Mouse (Mus musculus): ENCODE results near the gene Cbx8. TPM values are rescaled to one million over a fixed set of nuclear protein-coding genes. Genes with fewer than 3 reads are reported as not detected.
A peak's percentile ranks its signal among the peaks of the same experiment; 100 is the strongest.

Gene Cbx8
- polyA plus RNA-seq, 1 experiment from 2014 or later = 12.8 TPM

DNA sequence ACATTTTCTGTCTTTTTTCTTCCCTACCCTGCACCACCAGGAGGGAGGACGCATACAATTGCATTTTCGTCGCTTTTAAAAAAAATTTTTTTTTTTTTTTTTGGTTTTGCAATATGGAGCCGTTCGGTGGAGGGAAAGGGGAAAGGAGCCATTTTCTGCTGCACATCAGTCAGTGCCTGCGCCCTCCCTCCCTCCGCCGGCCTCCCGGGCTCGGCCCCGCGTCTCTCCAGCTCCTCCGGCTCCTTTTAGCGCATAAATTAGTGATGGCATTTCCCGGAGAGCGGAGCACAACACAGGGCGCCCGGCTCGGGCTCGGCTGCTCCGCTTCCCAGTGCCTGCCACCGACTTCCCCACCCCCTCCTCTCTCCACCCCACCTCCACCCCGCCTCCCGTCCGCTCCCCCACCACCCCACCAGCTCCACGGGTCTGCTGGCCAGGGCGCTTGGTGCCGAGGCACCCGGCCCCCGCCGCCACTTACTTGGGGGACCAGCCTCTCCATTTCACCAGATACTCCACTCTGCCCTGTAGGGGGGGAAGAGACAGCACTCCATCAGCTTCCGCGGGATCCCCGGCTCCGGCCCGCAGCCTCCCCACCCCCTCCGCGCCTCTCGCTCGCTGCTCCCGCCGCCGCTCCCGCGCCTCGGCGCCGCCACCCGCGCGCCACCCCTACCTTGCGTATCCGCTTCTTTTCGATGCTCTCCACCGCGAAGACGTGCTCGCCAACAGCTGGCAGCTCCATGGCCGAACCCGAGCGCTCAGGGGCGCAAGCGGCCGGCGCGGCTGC lies 44.7 kb upstream of the Cbx8 start:
- Histone ChIP-seq H3K4me2 (ENCODE audit: low read length) (peak overlapping the region; percentile 85), H3K4me1 (ENCODE audit: control insufficient read depth, insufficient read depth, low read length) (peaks cover 48% of the 10 kb centered on the region), H3K27me3 (replicated peaks; ENCODE audit: control insufficient read depth, insufficient read depth, low read length) (peaks cover 50% of the 10 kb centered on the region), H3K9ac (ENCODE audit: low read length) (peak overlapping the region; percentile 91), H3K9me3 (replicated peaks; ENCODE audit: control insufficient read depth, low read length) (no peaks in the 10 kb centered on the region), H3K27ac (ENCODE audit: low read depth, low read length) (peak overlapping the region; percentile 99), H3K4me3 (ENCODE audit: low read depth, low read length) (peak overlapping the region; percentile 90), H3K36me3 (ENCODE audit: control insufficient read depth, insufficient read depth, low read length) (peaks cover 20% of the 10 kb centered on the region)
- DNase-seq (ENCODE audit: low spot score) (peak; percentile 84), ATAC-seq (peak; percentile 62)
- WGBS = under 1% methylated on average over 55 of the region's 66 CpGs

DNA sequence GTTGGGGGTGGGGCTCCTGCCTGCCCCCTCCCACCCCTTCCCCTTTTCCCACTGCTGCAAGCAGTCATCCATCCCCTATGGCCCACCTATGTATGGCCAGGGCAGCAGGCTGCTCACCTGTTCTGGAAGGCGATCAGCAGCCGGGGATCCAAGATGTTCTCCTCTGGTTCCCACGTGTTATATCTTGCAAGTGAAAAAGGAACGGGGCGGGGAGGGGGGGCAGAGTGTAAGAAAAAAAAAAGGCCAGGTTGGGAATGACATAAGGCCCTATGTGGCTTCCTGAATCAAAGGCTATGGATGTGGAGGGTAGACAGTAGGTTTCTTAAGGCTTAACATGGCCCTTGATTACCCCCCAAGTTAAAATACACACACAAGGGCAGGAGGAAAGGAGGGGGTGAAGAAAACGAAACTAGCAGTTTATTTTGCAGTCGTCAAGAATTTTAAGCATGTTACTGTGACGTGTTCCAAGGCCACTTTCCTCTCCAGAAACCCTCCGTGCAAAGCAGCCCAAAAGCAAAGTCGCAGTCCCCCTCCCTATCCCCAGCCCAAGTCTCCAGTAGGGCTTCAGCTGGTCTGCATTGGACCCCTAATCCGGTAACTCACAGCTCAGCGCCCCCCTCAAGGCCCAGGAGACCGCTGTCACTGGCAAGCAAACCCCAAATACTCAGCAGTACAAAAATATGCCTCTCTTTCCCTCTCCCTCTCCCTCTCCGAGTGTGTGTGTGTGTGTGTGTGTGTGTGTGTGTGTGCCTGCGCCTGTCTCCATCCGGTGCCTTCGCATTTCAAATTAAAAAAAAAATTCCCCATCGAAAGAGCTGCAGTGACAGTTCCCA lies 43.9 kb upstream of the Cbx8 start:
- Histone ChIP-seq H3K4me1 (ENCODE audit: control insufficient read depth, insufficient read depth, low read length) (peaks cover 48% of the 10 kb centered on the region), H3K27me3 (replicated peaks; ENCODE audit: control insufficient read depth, insufficient read depth, low read length) (peaks cover 51% of the 10 kb centered on the region), H3K9me3 (replicated peaks; ENCODE audit: control insufficient read depth, low read length) (no peaks in the 10 kb centered on the region), H3K4me2 (ENCODE audit: low read length) (peak overlapping the region; percentile 85), H3K36me3 (ENCODE audit: control insufficient read depth, insufficient read depth, low read length) (peaks cover 26% of the 10 kb centered on the region), H3K9ac (ENCODE audit: low read length) (peak overlapping the region; percentile 91), H3K27ac (ENCODE audit: low read depth, low read length) (peak overlapping the region; percentile 99), H3K4me3 (ENCODE audit: low read depth, low read length) (peak overlapping the region; percentile 90)
- ATAC-seq = no peak
- peak; percentile 54 for DNase-seq (ENCODE audit: low spot score)
- WGBS = under 1% methylated on average over 17 of the region's 18 CpGs

DNA sequence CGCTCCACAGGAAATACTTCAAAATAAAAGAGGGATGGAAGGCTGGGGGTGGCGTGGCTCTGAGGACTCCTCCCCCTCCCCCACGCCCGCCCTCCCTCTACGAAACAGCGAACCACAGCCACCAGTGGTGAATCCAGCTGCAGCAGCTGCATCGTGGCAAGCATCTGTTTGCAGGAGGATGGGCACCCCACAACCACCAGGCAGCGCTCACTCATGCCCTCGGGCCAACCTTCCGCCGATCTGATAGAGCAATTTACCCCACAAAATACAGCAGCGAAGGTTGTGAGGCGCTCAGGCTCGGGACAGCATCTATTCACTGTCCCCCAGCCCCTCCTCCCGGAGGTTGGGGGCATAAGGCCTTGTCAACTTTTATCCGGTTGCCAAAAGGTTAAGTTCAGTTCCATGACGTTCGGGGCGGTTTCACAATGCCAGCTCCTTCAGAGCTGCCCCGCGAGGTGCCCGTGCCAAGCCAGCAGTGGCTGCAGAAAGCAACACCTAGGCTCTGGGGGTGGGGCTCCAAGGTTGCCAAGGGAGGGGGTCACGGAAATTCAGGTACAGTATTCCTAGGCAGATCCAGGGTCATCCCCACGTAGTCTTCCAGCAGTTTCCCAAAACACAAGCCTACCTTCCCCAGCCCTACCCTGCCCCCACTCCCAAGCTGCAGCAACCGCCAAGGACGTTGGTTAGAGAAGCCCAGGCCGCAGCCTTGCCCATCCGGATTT lies 43.1 kb upstream of the Cbx8 start:
- 3% methylated on average over 28 of the region's 28 CpGs for WGBS
- H3K27ac ChIP-seq (ENCODE audit: low read depth, low read length) = no peak overlapping the region
- H3K4me3 ChIP-seq (ENCODE audit: low read depth, low read length) = peak overlapping the region; percentile 90
- peak; percentile 38 for DNase-seq (ENCODE audit: low spot score)
- peaks cover 30% of the 10 kb centered on the region for H3K36me3 ChIP-seq (ENCODE audit: control insufficient read depth, insufficient read depth, low read length)
- peaks cover 46% of the 10 kb centered on the region for H3K27me3 ChIP-seq (replicated peaks; ENCODE audit: control insufficient read depth, insufficient read depth, low read length)
- peak overlapping the region; percentile 91 for H3K9ac ChIP-seq (ENCODE audit: low read length)
- H3K4me2 ChIP-seq (ENCODE audit: low read length) = peak overlapping the region; percentile 85
- no peak for ATAC-seq
- no peaks in the 10 kb centered on the region for H3K9me3 ChIP-seq (replicated peaks; ENCODE audit: control insufficient read depth, low read length)
- H3K4me1 ChIP-seq (ENCODE audit: control insufficient read depth, insufficient read depth, low read length) = peaks cover 56% of the 10 kb centered on the region

DNA sequence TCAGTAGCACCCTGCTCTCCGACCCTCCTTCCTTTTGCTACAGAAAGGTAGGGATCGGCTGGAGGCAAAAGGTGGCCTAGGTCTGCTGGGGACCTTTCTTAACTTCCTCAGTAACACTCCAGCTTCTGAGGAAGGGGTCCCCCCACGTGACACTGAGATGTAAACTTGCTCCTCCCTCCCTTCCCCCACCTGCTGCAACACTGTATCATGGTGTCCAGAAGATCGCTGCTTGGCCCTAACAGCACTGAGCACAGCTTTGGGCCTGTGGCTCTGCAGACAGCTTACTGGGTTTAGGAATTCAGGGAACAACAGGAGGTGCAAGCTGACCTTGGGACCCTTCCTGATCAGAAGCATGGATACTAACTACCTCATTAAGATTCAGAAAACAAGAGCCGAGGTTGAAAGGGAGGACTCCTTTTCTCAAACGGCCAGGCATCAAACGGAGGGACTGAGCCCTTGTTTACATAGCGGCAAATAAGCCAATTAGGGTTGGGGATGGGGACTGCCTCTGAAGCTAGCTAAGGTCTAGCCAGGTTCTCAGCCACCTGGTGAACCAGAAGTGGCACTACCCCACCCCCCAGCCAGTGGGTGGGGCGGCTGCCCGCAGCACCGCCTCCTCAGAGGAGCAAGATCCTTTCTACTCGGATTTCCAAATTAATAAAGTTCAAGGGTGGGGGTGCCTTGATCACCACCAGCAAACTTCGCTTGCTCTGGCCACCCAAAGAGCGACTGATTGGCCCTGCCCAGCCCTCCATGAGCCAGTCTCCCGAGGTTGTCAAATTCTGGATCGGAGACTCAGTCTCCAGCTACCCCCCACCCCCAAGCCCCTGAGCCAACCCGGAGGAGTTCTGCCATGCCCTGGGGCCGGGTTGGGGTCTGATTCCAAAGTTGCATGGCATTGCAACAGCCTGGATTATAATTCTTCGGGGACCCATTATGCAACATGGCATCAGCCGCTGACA lies 42.1 kb upstream of the Cbx8 start:
- no peak overlapping the region for H3K27ac ChIP-seq (ENCODE audit: low read depth, low read length)
- H3K9ac ChIP-seq (ENCODE audit: low read length) = peak overlapping the region; percentile 45; the same call in 1 of the 2 replicates
- H3K36me3 ChIP-seq (ENCODE audit: control insufficient read depth, insufficient read depth, low read length) = peaks cover 30% of the 10 kb centered on the region
- no peak for ATAC-seq
- H3K4me1 ChIP-seq (ENCODE audit: control insufficient read depth, insufficient read depth, low read length) = peaks cover 66% of the 10 kb centered on the region
- DNase-seq (ENCODE audit: low spot score) = peak; percentile 11
- peak overlapping the region; percentile 85 for H3K4me2 ChIP-seq (ENCODE audit: low read length)
- no peaks in the 10 kb centered on the region for H3K9me3 ChIP-seq (replicated peaks; ENCODE audit: control insufficient read depth, low read length)
- peak overlapping the region; percentile 90 for H3K4me3 ChIP-seq (ENCODE audit: low read depth, low read length)
- WGBS = 9% methylated on average over 20 of the region's 20 CpGs
- peaks cover 37% of the 10 kb centered on the region for H3K27me3 ChIP-seq (replicated peaks; ENCODE audit: control insufficient read depth, insufficient read depth, low read length)

DNA sequence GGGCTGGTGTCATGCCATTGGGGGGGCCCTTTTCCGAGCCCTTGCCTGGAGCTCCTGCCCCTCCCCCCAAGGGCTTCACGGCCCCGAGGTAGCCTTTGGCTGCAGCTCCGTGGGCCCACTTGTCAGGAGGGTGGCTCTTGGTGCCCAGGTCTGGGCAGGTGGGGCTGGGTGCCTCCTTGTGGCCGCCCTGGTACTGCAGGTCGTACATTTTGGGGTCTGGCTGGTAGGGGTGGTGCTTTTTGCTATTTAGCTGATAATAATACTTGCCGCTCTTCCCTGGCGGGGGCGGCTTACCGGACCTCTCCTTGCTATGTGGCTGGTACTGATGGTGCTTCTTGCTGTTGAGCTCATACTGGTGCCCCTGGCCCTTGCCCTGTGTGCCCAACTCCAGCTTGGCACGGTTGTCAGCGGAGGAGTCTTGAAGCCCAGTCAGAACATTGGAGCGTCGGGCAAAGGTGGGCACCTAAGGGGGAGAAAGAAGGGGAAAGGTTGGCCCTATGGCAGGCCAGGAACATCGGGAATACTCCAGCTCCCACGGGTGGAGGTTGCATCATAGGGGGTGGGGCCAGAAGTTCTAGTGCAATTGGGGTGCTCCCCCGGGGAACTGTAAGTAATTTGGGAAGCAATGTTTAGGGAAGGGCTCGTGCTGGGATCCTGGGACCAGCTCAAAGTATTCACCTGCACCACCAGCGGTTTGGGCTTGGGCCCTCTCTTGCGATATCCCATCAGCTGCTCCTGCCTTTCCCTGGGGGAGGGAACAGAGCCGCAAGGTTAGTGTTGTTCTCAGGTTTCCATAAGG lies 41.3 kb upstream of the Cbx8 start:
- H3K4me3 ChIP-seq (ENCODE audit: low read depth, low read length) = 0 out of 2 replicates have a peak overlapping the region, but pooled peaks have one; percentile 3
- peak overlapping the region; percentile 85 for H3K4me2 ChIP-seq (ENCODE audit: low read length)
- DNase-seq (ENCODE audit: low spot score) (peak; percentile 33), ATAC-seq (no peak)
- 18% methylated on average over 21 of the region's 21 CpGs for WGBS
- H3K36me3 ChIP-seq (ENCODE audit: control insufficient read depth, insufficient read depth, low read length) = peaks cover 30% of the 10 kb centered on the region
- H3K4me1 ChIP-seq (ENCODE audit: control insufficient read depth, insufficient read depth, low read length) = peaks cover 70% of the 10 kb centered on the region
- H3K9me3 ChIP-seq (replicated peaks; ENCODE audit: control insufficient read depth, low read length) = no peaks in the 10 kb centered on the region
- H3K27me3 ChIP-seq (replicated peaks; ENCODE audit: control insufficient read depth, insufficient read depth, low read length) = peaks cover 28% of the 10 kb centered on the region
- H3K9ac ChIP-seq (ENCODE audit: low read length) = no peak overlapping the region
- no peak overlapping the region for H3K27ac ChIP-seq (ENCODE audit: low read depth, low read length)

DNA sequence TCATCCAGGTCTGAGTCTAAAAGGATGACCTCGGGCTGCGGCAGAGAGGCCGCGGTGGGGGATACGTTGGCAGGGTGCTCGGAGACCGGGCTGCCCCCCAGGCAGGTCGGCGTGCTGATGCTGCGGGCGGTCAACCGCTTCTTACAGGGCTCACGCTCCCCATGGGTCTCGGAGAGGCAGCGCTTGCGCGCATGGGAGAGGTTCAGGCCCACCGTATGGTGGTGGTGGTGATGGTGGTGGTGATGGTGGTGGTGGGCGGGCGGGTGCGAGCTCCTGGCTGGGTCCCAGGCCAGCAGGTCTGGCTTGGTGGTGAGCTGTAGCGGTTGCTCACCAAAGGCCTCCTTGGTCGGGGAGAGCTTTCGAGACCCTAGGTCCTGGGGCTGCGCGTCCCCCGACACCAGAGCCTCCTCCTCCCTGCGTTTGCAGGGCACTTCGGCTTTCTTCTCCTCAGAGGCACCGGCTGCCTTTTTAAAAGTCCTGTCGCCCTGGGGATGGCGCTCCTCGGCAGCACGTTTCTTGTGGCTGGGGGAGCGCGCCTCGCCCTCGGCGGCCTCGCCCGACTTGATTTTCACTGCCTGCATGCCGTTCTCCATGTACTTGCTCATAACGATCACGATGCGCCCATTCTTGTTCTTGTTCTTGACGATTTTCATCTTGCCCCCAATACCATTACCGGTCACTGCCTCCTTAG lies 40.5 kb upstream of the Cbx8 start:
- Histone ChIP-seq H3K4me1 (ENCODE audit: control insufficient read depth, insufficient read depth, low read length) (peaks cover 65% of the 10 kb centered on the region), H3K4me2 (ENCODE audit: low read length) (peak overlapping the region; percentile 37), H3K27ac (ENCODE audit: low read depth, low read length) (no peak overlapping the region), H3K9me3 (replicated peaks; ENCODE audit: control insufficient read depth, low read length) (no peaks in the 10 kb centered on the region), H3K27me3 (replicated peaks; ENCODE audit: control insufficient read depth, insufficient read depth, low read length) (peaks cover 21% of the 10 kb centered on the region), H3K36me3 (ENCODE audit: control insufficient read depth, insufficient read depth, low read length) (peaks cover 30% of the 10 kb centered on the region), H3K9ac (ENCODE audit: low read length) (peak overlapping the region; percentile 35), H3K4me3 (ENCODE audit: low read depth, low read length) (0 out of 2 replicates have a peak overlapping the region, but pooled peaks have one; percentile 3)
- DNase-seq (ENCODE audit: low spot score) (no peak), ATAC-seq (no peak)
- 31% methylated on average over 43 of the region's 47 CpGs for WGBS

DNA sequence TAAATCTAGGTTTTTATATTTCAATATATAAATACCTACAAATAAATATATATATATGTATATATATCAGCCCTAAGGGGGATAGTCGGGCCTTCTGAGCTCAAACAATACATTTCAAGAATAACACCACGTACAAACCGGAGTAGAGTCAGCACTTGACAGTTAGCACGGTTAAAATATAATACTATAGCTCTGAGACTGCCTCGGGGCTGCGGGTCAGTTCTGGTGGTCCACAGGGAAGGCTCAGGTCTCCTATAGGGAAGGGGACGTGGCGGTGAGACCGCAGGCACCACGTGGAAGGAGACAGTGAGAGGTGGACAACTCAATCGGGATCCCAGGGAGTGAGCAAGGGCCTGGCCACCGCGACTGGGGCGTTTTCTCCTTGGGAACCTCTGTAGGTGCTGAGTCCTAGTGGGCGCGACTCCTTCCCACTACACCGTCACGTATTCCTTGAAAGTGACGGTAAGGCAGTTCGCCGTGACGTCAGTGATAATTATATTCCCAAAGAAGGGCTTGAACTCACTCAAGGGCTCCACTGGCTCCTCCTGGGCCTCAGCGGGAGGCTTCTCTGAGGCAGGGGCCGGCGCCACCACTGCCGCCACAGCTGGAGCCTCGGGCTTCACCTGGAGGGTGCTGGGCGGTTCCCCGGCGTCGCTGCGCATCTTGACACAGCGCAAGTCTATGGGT lies 39.8 kb upstream of the Cbx8 start:
- Histone ChIP-seq H3K27me3 (replicated peaks; ENCODE audit: control insufficient read depth, insufficient read depth, low read length) (peaks cover 21% of the 10 kb centered on the region), H3K27ac (ENCODE audit: low read depth, low read length) (no peak overlapping the region), H3K4me1 (ENCODE audit: control insufficient read depth, insufficient read depth, low read length) (peaks cover 65% of the 10 kb centered on the region), H3K36me3 (ENCODE audit: control insufficient read depth, insufficient read depth, low read length) (peaks cover 30% of the 10 kb centered on the region), H3K4me2 (ENCODE audit: low read length) (peak overlapping the region; percentile 37), H3K9ac (ENCODE audit: low read length) (peak overlapping the region; percentile 35), H3K4me3 (ENCODE audit: low read depth, low read length) (peak overlapping the region; percentile 3; the same call in 1 of the 2 replicates), H3K9me3 (replicated peaks; ENCODE audit: control insufficient read depth, low read length) (no peaks in the 10 kb centered on the region)
- DNase-seq (ENCODE audit: low spot score) = no peak
- no peak for ATAC-seq
- 32% methylated on average over 33 of the region's 33 CpGs for WGBS

Measured in forebrain, embryonic 14.5 days (tissue).